Mouse (Mus musculus) ES-Bruce4 (cell line): ENCODE measurements around the gene Gpr37. TPM values are rescaled to one million over a fixed set of nuclear protein-coding genes. Genes with fewer than 3 reads are reported as not detected.

ENCODE experiments used
- H3K27ac ChIP-seq: 2 replicates; pipeline ENCODE4 v1.5.1; 2012; ENCODE audit warnings: low read length, inconsistent platforms; ENCODE audit not compliant: insufficient read depth
- H3K27me3 ChIP-seq: 2 replicates; pipeline ENCODE4 v1.6.1; 2012; ENCODE audit warnings: mild to moderate bottlenecking, low read length, inconsistent platforms; ENCODE audit not compliant: control insufficient read depth, poor library complexity, insufficient read depth, severe bottlenecking
- H3K36me3 ChIP-seq: 2 replicates; pipeline ENCODE4 v1.6.1; 2012; ENCODE audit warnings: inconsistent platforms, mild to moderate bottlenecking, low read length, moderate library complexity; ENCODE audit not compliant: control insufficient read depth, poor library complexity, insufficient read depth, severe bottlenecking
- H3K4me1 ChIP-seq: one replicate; pipeline ENCODE4 v1.8.1; 2011; ENCODE audit warnings: low read length; ENCODE audit not compliant: control insufficient read depth, insufficient read depth
- H3K4me3 ChIP-seq: 2 replicates; pipeline ENCODE4 v1.5.1; 2011; ENCODE audit warnings: low read depth, mild to moderate bottlenecking, low read length
- H3K9ac ChIP-seq: 2 replicates; pipeline ENCODE4 v1.6.1; 2012; ENCODE audit warnings: low read depth, mild to moderate bottlenecking, inconsistent platforms; ENCODE audit not compliant: poor library complexity, severe bottlenecking
- H3K9me3 ChIP-seq: replicated peaks from 2 replicates; pipeline ENCODE4 v1.6.1; 2012; ENCODE audit warnings: mild to moderate bottlenecking, low read length, inconsistent platforms; ENCODE audit not compliant: control insufficient read depth, poor library complexity, insufficient read depth, severe bottlenecking
- CTCF ChIP-seq: IDR thresholded peaks from one replicate; pipeline ENCODE4 v1.8.1; 2011; ENCODE audit warnings: low read depth, low read length
- EP300 ChIP-seq: IDR thresholded peaks from 2 replicates; pipeline ENCODE4 v1.6.1; 2011; ENCODE audit warnings: low read depth, low read length; ENCODE audit not compliant: insufficient read depth
- POLR2A ChIP-seq: IDR thresholded peaks from one replicate; pipeline ENCODE4 v1.8.1; 2011; ENCODE audit warnings: low read length; ENCODE audit not compliant: insufficient read depth
- polyA plus RNA-seq: library from polyadenylated mRNA; stranded (reverse); fragments of >200 nt; gene quantifications from 2 replicates; pipeline ENCODE4 v1.2.4, GENCODE M21; 2011; ENCODE audit warnings: low read depth; ENCODE audit not compliant: missing spikeins, insufficient read depth, insufficient read length

Gene Gpr37
- polyA plus RNA-seq, 1 experiment = 0.16 TPM

GRCm38 (mm10) chr6:25673801-25674200 lies 16.7 kb downstream of the Gpr37 start:
- Histone ChIP-seq H3K9me3 (no peaks in the 10 kb centered on the region), H3K27ac (no peak overlapping the region), H3K4me3 (no peak overlapping the region), H3K36me3 (no peaks in the 10 kb centered on the region), H3K4me1 (no peaks in the 10 kb centered on the region), H3K27me3 (no peaks in the 10 kb centered on the region), H3K9ac (no peak overlapping the region)
- TF ChIP-seq POLR2A (no peak), EP300 (no peak), CTCF (no peak)

GRCm38 (mm10) chr6:25670150-25670549 lies 20.4 kb downstream of the Gpr37 start:
- H3K9ac ChIP-seq = no peak overlapping the region
- TF ChIP-seq EP300 (no peak), CTCF (no peak), POLR2A (no peak)
- H3K36me3 ChIP-seq = no peaks in the 10 kb centered on the region
- no peak overlapping the region for H3K27ac ChIP-seq
- H3K9me3 ChIP-seq = no peaks in the 10 kb centered on the region
- H3K4me1 ChIP-seq = no peaks in the 10 kb centered on the region
- no peaks in the 10 kb centered on the region for H3K27me3 ChIP-seq
- no peak overlapping the region for H3K4me3 ChIP-seq

GRCm38 (mm10) chr6:25663942-25664341 lies 26.6 kb downstream of the Gpr37 start:
- Histone ChIP-seq H3K27me3 (no peaks in the 10 kb centered on the region), H3K36me3 (no peaks in the 10 kb centered on the region), H3K9me3 (no peaks in the 10 kb centered on the region), H3K27ac (no peak overlapping the region), H3K9ac (no peak overlapping the region), H3K4me3 (no peak overlapping the region), H3K4me1 (no peaks in the 10 kb centered on the region)
- TF ChIP-seq CTCF (no peak), EP300 (no peak), POLR2A (no peak)

- no peak overlapping the region for H3K27ac ChIP-seq
- no peaks in the 10 kb centered on the region for H3K9me3 ChIP-seq
- no peaks in the 10 kb centered on the region for H3K36me3 ChIP-seq
- TF ChIP-seq EP300 = no peak
- no peak for TF ChIP-seq CTCF
- TF ChIP-seq POLR2A = no peak
- no peak overlapping the region for H3K4me3 ChIP-seq
- H3K9ac ChIP-seq = no peak overlapping the region
- H3K4me1 ChIP-seq = no peaks in the 10 kb centered on the region
- no peaks in the 10 kb centered on the region for H3K27me3 ChIP-seq
Observed at GRCm38 (mm10) chr6:25659924-25660675, 30.4 kb downstream of the Gpr37 start.

Other genes starting within 250 kb of the Gpr37 start
- 50.5 and 60.8 TPM in 2 replicates for gene Pot1a, start 118.5 kb upstream of the Gpr37 start, polyA plus RNA-seq